Comparison of ENCODE assay signal across 20 mouse cellular contexts in genomic region chr15:77079256-77079822, GRCm38 (mm10). TPM values are rescaled to one million over a fixed set of nuclear protein-coding genes. Genes with fewer than 3 reads are reported as not detected.
DNase-seq lines count a peak whose midpoint lies in the region; ATAC-seq and TF ChIP-seq lines count a peak whose summit lies in the region.
"Had no signal": no experiment of that assay in that cellular context is flagged by ENCODE, and none has a peak within 500 bp of the region (broad histone marks: within the 10 kb centered on the region; RNA-seq: fewer than 3 reads in every experiment).

No protein-coding gene starts in this region.

- no peaks in the 10 kb centered on the region for H3K79me2 ChIP-seq in heart, adult 2 months (replicated peaks; ENCODE audit: control insufficient read depth, insufficient read depth, low read length)

- H3K36me3 ChIP-seq in heart, adult 2 months (ENCODE audit: control insufficient read depth, insufficient read depth, low read length): peaks cover 3% of the 10 kb centered on the region; the same call in 1 of the 2 replicates
- peaks cover 69% of the 10 kb centered on the region for H3K36me3 ChIP-seq in limb, embryonic 15.5 days
- peaks cover 86% of the 10 kb centered on the region for H3K36me3 ChIP-seq in limb, embryonic 10.5 days

- no peak overlapping the region for H3K4me2 ChIP-seq in limb, embryonic 15.5 days
- H3K4me2 ChIP-seq: forebrain, embryonic 13.5 days; heart, embryonic 11.5 days; neural tube, embryonic 12.5 days; stomach, embryonic 15.5 days had no signal

- no peak for ATAC-seq in limb, embryonic 15.5 days (ENCODE audit: insufficient number of reproducible peaks, low FRiP score, low TSS enrichment, low read depth)
- ATAC-seq: forebrain, embryonic 13.5 days; intestine, embryonic 16.5 days; liver, postnatal 0 days had no signal

- TF ChIP-seq POLR2A in heart, adult 2 months (IDR thresholded peaks at IDR 0.05; ENCODE audit: insufficient read depth, low read depth, low read length): no peak

- no peaks in the 10 kb centered on the region for H3K9me3 ChIP-seq in limb, embryonic 15.5 days
- H3K9me3 ChIP-seq in limb, embryonic 10.5 days (replicated peaks): no peaks in the 10 kb centered on the region
- H3K9me3 ChIP-seq: forebrain, embryonic 13.5 days; megakaryocyte, embryonic 14.5 days; neural tube, embryonic 12.5 days; stomach, embryonic 15.5 days had no signal

- peak overlapping the region; percentile 52 for H3K27ac ChIP-seq in heart, adult 2 months
- H3K27ac ChIP-seq in limb, embryonic 15.5 days: peak overlapping the region; percentile 44
- no peak overlapping the region for H3K27ac ChIP-seq in limb, embryonic 10.5 days
- H3K27ac ChIP-seq: forebrain, embryonic 13.5 days; neural tube, embryonic 12.5 days; stomach, embryonic 15.5 days had no signal

- no peak overlapping the region for H3K9ac ChIP-seq in heart, adult 2 months (ENCODE audit: low read depth, low read length)
- no peak overlapping the region for H3K9ac ChIP-seq in limb, embryonic 15.5 days
- H3K9ac ChIP-seq: forebrain, embryonic 13.5 days; liver, postnatal 0 days; neural tube, embryonic 12.5 days; stomach, embryonic 15.5 days had no signal

- H3K4me3 ChIP-seq in heart, adult 2 months: no peak overlapping the region
- no peak overlapping the region for H3K4me3 ChIP-seq in limb, embryonic 15.5 days
- no peak overlapping the region for H3K4me3 ChIP-seq in limb, embryonic 10.5 days
- H3K4me3 ChIP-seq: forebrain, embryonic 13.5 days; megakaryocyte, embryonic 14.5 days; neural tube, embryonic 12.5 days; stomach, embryonic 15.5 days had no signal

- H3K4me1 ChIP-seq in heart, adult 2 months (ENCODE audit: control insufficient read depth, insufficient read depth, low read length): peaks cover 7% of the 10 kb centered on the region
- H3K4me1 ChIP-seq in limb, embryonic 15.5 days: peaks cover 24% of the 10 kb centered on the region
- H3K4me1 ChIP-seq in limb, embryonic 10.5 days: no peaks in the 10 kb centered on the region
- H3K4me1 ChIP-seq: megakaryocyte, embryonic 14.5 days had no signal

- no peak for DNase-seq in heart, adult 2 months
- no peak for DNase-seq in heart, adult 8-10 months (ENCODE audit: low spot score)
- DNase-seq in limb, embryonic 10.5 days (ENCODE audit: low spot score): no peak
- peak; percentile 51 for DNase-seq in ZHBTc4 (ENCODE audit: low read depth, low spot score)
- no peak for DNase-seq in right cerebral cortex, postnatal 36 days (ENCODE audit: low spot score in 2 of 2)
- DNase-seq in layer of hippocampus, adult 9-10 months (ENCODE audit: low spot score): no peak
- DNase-seq: kidney, postnatal 14 days; layer of hippocampus, adult 9-11 months; liver; liver, postnatal 0 days; thymus, adult 2 months had no signal

- TF ChIP-seq CTCF in heart, adult 2 months (IDR thresholded peaks at IDR 0.05): no peak

- no peak for TF ChIP-seq EP300 in heart, adult 2 months (IDR thresholded peaks at IDR 0.05; ENCODE audit: insufficient read depth, low read depth, low read length)

- WGBS in heart, adult 2 months: 76% methylated on average over 14 of the region's 14 CpGs
- WGBS in limb, embryonic 15.5 days: 80% methylated on average over 14 of the region's 14 CpGs
- WGBS in limb, embryonic 10.5 days: 79% methylated on average over 14 of the region's 14 CpGs

- H3K27me3 ChIP-seq in heart, adult 2 months (ENCODE audit: control insufficient read depth, insufficient read depth, low read length): no peaks in the 10 kb centered on the region
- H3K27me3 ChIP-seq in limb, embryonic 15.5 days: no peaks in the 10 kb centered on the region
- H3K27me3 ChIP-seq in limb, embryonic 10.5 days (ENCODE audit: low read depth, poor library complexity, severe bottlenecking): no peaks in the 10 kb centered on the region
- H3K27me3 ChIP-seq: forebrain, embryonic 13.5 days; neural tube, embryonic 12.5 days; stomach, embryonic 15.5 days had no signal

- intact Hi-C loops in heart, adult 2 months (cut with DNase I): loop anchor here (10.0 kb wide), 1 partner anchor 275 kb away; no protein-coding TSS in a partner anchor

RNA-seq across cellular contexts. Expression of gene Mb, which starts 28.9 kb away (rescaled TPM):
- over 10,000 TPM; 17,740 to 20,311 TPM for total RNA-seq in heart, adult 2 months (2021)
- polyA plus RNA-seq in heart, adult 2 months (2012; rRNA removed): 16,399 and 21,043 TPM in 2 replicates
- over 10,000 TPM; 20,391 to 21,800 (median 21,272) TPM for total RNA-seq in heart, adult 8-10 months (2022)
- polyA plus RNA-seq in limb, embryonic 15.5 days (2015; fragmentation: Nextera tagmentation; extraction: Ambion mirVana): 11.6 and 13.7 TPM in 2 replicates
- polyA plus RNA-seq in limb, embryonic 10.5 days (2016; fragmentation: Nextera tagmentation; extraction: Ambion mirVana): 0.44 and 0.60 TPM in 2 replicates
- total RNA-seq: common myeloid progenitor, adult 5-6 weeks; left cerebral cortex, postnatal 10 days had no signal
- polyA plus RNA-seq: forebrain, embryonic 13.5 days had no signal

RNA-seq across cellular contexts. Expression of gene Apol6, which starts 34.8 kb away (rescaled TPM):
- under 1 TPM; 0.47 to 0.89 TPM for total RNA-seq in heart, adult 2 months (2021)
- 3.3 and 8.0 TPM in 2 replicates for polyA plus RNA-seq in heart, adult 2 months (2012; rRNA removed)
- total RNA-seq in heart, adult 8-10 months (2022): 1 to 10 TPM in 2 of 4 experiments, under 1 TPM in 2; 0.49 to 1.5 (median 1.0) TPM
- 0.15 and 0.17 TPM in 2 replicates for polyA plus RNA-seq in limb, embryonic 15.5 days (2015; fragmentation: Nextera tagmentation; extraction: Ambion mirVana)
- 0.14 TPM in 1 of 2 replicates, not detected in the other for polyA plus RNA-seq in limb, embryonic 10.5 days (2016; fragmentation: Nextera tagmentation; extraction: Ambion mirVana)
- total RNA-seq: common myeloid progenitor, adult 5-6 weeks had no signal
- polyA plus RNA-seq: forebrain, embryonic 13.5 days; liver, postnatal 0 days; neural tube, embryonic 12.5 days; stomach, embryonic 15.5 days had no signal

Comparison
In these comparisons a context has a peak if more than half of its experiments do, and no peak if none do; other contexts are left out.
1. RNA of gene Mb, which starts 28.9 kb away (polyA plus RNA-seq): 16,399 to 21,043 TPM in heart, adult 2 months; 11.6 to 13.7 TPM in limb, embryonic 15.5 days and 0.44 to 0.60 TPM in limb, embryonic 10.5 days; every median in the first group is over 1,000 times any median in the second.